In the genomic region with DNA sequence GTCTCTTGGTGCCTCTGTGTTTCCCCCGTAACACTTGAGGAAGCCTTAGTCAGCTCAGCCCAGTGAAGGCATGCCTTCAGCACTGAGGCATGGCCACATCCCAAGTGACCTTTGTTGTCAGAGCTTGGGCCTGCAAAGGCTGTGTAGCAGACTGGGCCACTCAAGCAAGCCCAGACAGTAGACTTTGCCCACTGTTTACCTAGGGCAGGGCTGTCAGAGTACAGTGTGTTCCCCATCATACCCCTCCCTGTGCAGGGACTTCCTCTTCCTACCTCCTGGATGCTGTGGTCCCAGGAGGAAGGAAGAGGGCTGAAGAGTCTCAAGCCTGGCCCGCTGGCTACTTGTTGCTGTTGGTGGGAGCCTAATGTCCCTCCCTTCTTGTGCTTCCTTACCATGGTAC, we compare ENCODE assay signal across 9 mouse cellular contexts. TPM values are rescaled to one million over a fixed set of nuclear protein-coding genes. Genes with fewer than 3 reads are reported as not detected.
DNase-seq lines count a peak whose midpoint lies in the region; ATAC-seq and TF ChIP-seq lines count a peak whose summit lies in the region.
"Had no signal": no experiment of that assay in that cellular context is flagged by ENCODE, and none has a peak within 500 bp of the region (broad histone marks: within the 10 kb centered on the region; RNA-seq: fewer than 3 reads in every experiment).

No protein-coding gene starts in this region.

- no peak overlapping the region for H3K9ac ChIP-seq in intestine, embryonic 16.5 days (ENCODE audit: low read depth, low read length)
- no peak overlapping the region for H3K9ac ChIP-seq in liver, embryonic 12.5 days
- no peak overlapping the region for H3K9ac ChIP-seq in forebrain, embryonic 13.5 days
- H3K9ac ChIP-seq: limb, embryonic 12.5 days had no signal

- no peaks in the 10 kb centered on the region for H3K9me3 ChIP-seq in intestine, embryonic 16.5 days (ENCODE audit: control insufficient read depth, low read length)
- H3K9me3 ChIP-seq in liver, embryonic 12.5 days (replicated peaks) = no peaks in the 10 kb centered on the region
- H3K9me3 ChIP-seq in forebrain, embryonic 13.5 days (replicated peaks) = no peaks in the 10 kb centered on the region
- no peaks in the 10 kb centered on the region for H3K9me3 ChIP-seq in limb, embryonic 10.5 days (replicated peaks)
- H3K9me3 ChIP-seq: limb, embryonic 12.5 days had no signal

- intact Hi-C loops in gastrocnemius, adult 2 months (cut with DNase I) = no loop called here

- H3K36me3 ChIP-seq in intestine, embryonic 16.5 days (ENCODE audit: control insufficient read depth, insufficient read depth, low read length) = peaks cover 2% of the 10 kb centered on the region; the same call in 1 of the 2 replicates
- H3K36me3 ChIP-seq in liver, embryonic 12.5 days = peaks cover 60% of the 10 kb centered on the region
- peaks cover 76% of the 10 kb centered on the region for H3K36me3 ChIP-seq in forebrain, embryonic 13.5 days (ENCODE audit: poor library complexity, severe bottlenecking)
- peaks cover 92% of the 10 kb centered on the region for H3K36me3 ChIP-seq in limb, embryonic 10.5 days

- no peak for TF ChIP-seq CTCF in gastrocnemius, adult 2 months (IDR thresholded peaks at IDR 0.05)

- no peaks in the 10 kb centered on the region for H3K27me3 ChIP-seq in intestine, embryonic 16.5 days (replicated peaks; ENCODE audit: control insufficient read depth, insufficient read depth, low read length)
- no peaks in the 10 kb centered on the region for H3K27me3 ChIP-seq in liver, embryonic 12.5 days (replicated peaks)
- H3K27me3 ChIP-seq in forebrain, embryonic 13.5 days = no peaks in the 10 kb centered on the region
- no peaks in the 10 kb centered on the region for H3K27me3 ChIP-seq in limb, embryonic 10.5 days (ENCODE audit: low read depth, poor library complexity, severe bottlenecking)
- H3K27me3 ChIP-seq: limb, embryonic 12.5 days had no signal

- peak overlapping the region; percentile 63 for H3K27ac ChIP-seq in gastrocnemius, adult 2 months
- H3K27ac ChIP-seq in intestine, embryonic 16.5 days (ENCODE audit: low read length) = peak overlapping the region; percentile 61
- peak overlapping the region; percentile 17; the same call in 1 of the 2 replicates for H3K27ac ChIP-seq in liver, embryonic 12.5 days
- H3K27ac ChIP-seq in forebrain, embryonic 13.5 days = no peak overlapping the region
- no peak overlapping the region for H3K27ac ChIP-seq in limb, embryonic 10.5 days
- H3K27ac ChIP-seq: limb, embryonic 12.5 days had no signal

- H3K4me2 ChIP-seq in intestine, embryonic 16.5 days (ENCODE audit: low read depth, low read length) = no peak overlapping the region
- no peak overlapping the region for H3K4me2 ChIP-seq in liver, embryonic 12.5 days
- no peak overlapping the region for H3K4me2 ChIP-seq in forebrain, embryonic 13.5 days
- H3K4me2 ChIP-seq: limb, embryonic 12.5 days had no signal

- 67% methylated on average over 2 of the region's 2 CpGs for WGBS in intestine, embryonic 16.5 days
- 65% methylated on average over 2 of the region's 2 CpGs for WGBS in liver, embryonic 12.5 days (ENCODE audit: insufficient replicate concordance)
- 97% methylated on average over 2 of the region's 2 CpGs for WGBS in forebrain, embryonic 13.5 days
- 87% methylated on average over 2 of the region's 2 CpGs for WGBS in limb, embryonic 10.5 days

- peak; percentile 99 for ATAC-seq in intestine, embryonic 16.5 days
- ATAC-seq in liver, embryonic 12.5 days = no peak; the same call in 1 of the 2 replicates
- 0 out of 2 replicates have a peak, but pooled peaks have one; percentile 29 for ATAC-seq in megakaryocyte progenitor cell, adult 5-6 weeks (replicated peaks; ENCODE audit: poor library complexity)
- ATAC-seq in forebrain, embryonic 13.5 days = no peak

- no peak overlapping the region for H3K4me3 ChIP-seq in gastrocnemius, adult 2 months
- no peak overlapping the region for H3K4me3 ChIP-seq in intestine, embryonic 16.5 days (ENCODE audit: low read length)
- H3K4me3 ChIP-seq in liver, embryonic 12.5 days = no peak overlapping the region
- H3K4me3 ChIP-seq in forebrain, embryonic 13.5 days = no peak overlapping the region
- no peak overlapping the region for H3K4me3 ChIP-seq in limb, embryonic 10.5 days
- H3K4me3 ChIP-seq: limb, embryonic 12.5 days had no signal

- H3K4me1 ChIP-seq in intestine, embryonic 16.5 days (ENCODE audit: control insufficient read depth, insufficient read depth, low read length) = peaks cover 7% of the 10 kb centered on the region; the same call in 1 of the 2 replicates
- peaks cover 11% of the 10 kb centered on the region; the same call in 1 of the 2 replicates for H3K4me1 ChIP-seq in liver, embryonic 12.5 days
- H3K4me1 ChIP-seq in forebrain, embryonic 13.5 days = no peaks in the 10 kb centered on the region
- H3K4me1 ChIP-seq in limb, embryonic 10.5 days = peaks cover 5% of the 10 kb centered on the region; the same call in 1 of the 2 replicates

- peak; percentile 48 for DNase-seq in gastrocnemius, adult 2 months
- DNase-seq in gastrocnemius, adult 8-10 months (ENCODE audit: low spot score in 2 of 2) = no peak
- DNase-seq in urinary bladder, postnatal 25 days (ENCODE audit: low spot score) = no peak
- DNase-seq in limb, embryonic 10.5 days (ENCODE audit: low spot score) = no peak

RNA-seq across cellular contexts. Expression of gene Atp6v0e, which starts 46.3 kb away (rescaled TPM):
- total RNA-seq in gastrocnemius, adult 2 months (2021) = 10 to 100 TPM; 28.7 to 31.2 TPM
- total RNA-seq in gastrocnemius, adult 8-10 months (2022) = 10 to 100 TPM; 42.0 to 50.3 (median 45.8) TPM
- polyA plus RNA-seq in intestine, embryonic 16.5 days (2015; fragmentation: Nextera tagmentation; extraction: Ambion mirVana) = 311 and 334 TPM in 2 replicates
- polyA plus RNA-seq in liver, embryonic 12.5 days (2016; fragmentation: Nextera tagmentation; extraction: Ambion mirVana) = 177 and 179 TPM in 2 replicates
- 233 and 245 TPM in 2 replicates for total RNA-seq in megakaryocyte progenitor cell, adult 5-6 weeks (2015)
- total RNA-seq in megakaryocyte progenitor cell, adult 5-6 weeks (2017) = 309 and 383 TPM in 2 replicates
- polyA plus RNA-seq in forebrain, embryonic 13.5 days (2015; fragmentation: Nextera tagmentation; extraction: Ambion mirVana) = 139 and 144 TPM in 2 replicates
- polyA plus RNA-seq in limb, embryonic 10.5 days (2016; fragmentation: Nextera tagmentation; extraction: Ambion mirVana) = 104 and 107 TPM in 2 replicates

RNA-seq across cellular contexts. Expression of gene Dusp1, which starts 54.8 kb away (rescaled TPM):
- total RNA-seq in gastrocnemius, adult 2 months (2021) = 10 to 100 TPM; 73.0 to 89.6 TPM
- total RNA-seq in gastrocnemius, adult 8-10 months (2022) = 10 to 100 TPM; 49.6 to 99.2 (median 59.4) TPM
- 12.2 and 14.4 TPM in 2 replicates for polyA plus RNA-seq in intestine, embryonic 16.5 days (2015; fragmentation: Nextera tagmentation; extraction: Ambion mirVana)
- polyA plus RNA-seq in liver, embryonic 12.5 days (2016; fragmentation: Nextera tagmentation; extraction: Ambion mirVana) = 28.6 and 28.7 TPM in 2 replicates
- total RNA-seq in megakaryocyte progenitor cell, adult 5-6 weeks (2015) = 89.7 and 162 TPM in 2 replicates
- 16.1 and 29.6 TPM in 2 replicates for total RNA-seq in megakaryocyte progenitor cell, adult 5-6 weeks (2017)
- 39.4 and 40.2 TPM in 2 replicates for polyA plus RNA-seq in forebrain, embryonic 13.5 days (2015; fragmentation: Nextera tagmentation; extraction: Ambion mirVana)
- 23.5 and 26.1 TPM in 2 replicates for polyA plus RNA-seq in limb, embryonic 10.5 days (2016; fragmentation: Nextera tagmentation; extraction: Ambion mirVana)

RNA-seq across cellular contexts. Expression of gene Ergic1, which starts 55.4 kb away (rescaled TPM):
- total RNA-seq in gastrocnemius, adult 2 months (2021) = 10 to 100 TPM; 40.3 to 60.3 TPM
- 10 to 100 TPM; 42.1 to 62.2 (median 50.9) TPM for total RNA-seq in gastrocnemius, adult 8-10 months (2022)
- 88.6 and 91.2 TPM in 2 replicates for polyA plus RNA-seq in intestine, embryonic 16.5 days (2015; fragmentation: Nextera tagmentation; extraction: Ambion mirVana)
- polyA plus RNA-seq in liver, embryonic 12.5 days (2016; fragmentation: Nextera tagmentation; extraction: Ambion mirVana) = 44.6 and 45.7 TPM in 2 replicates
- 99.7 and 123 TPM in 2 replicates for total RNA-seq in megakaryocyte progenitor cell, adult 5-6 weeks (2015)
- 42.2 and 48.3 TPM in 2 replicates for total RNA-seq in megakaryocyte progenitor cell, adult 5-6 weeks (2017)
- polyA plus RNA-seq in forebrain, embryonic 13.5 days (2015; fragmentation: Nextera tagmentation; extraction: Ambion mirVana) = 95.9 and 109 TPM in 2 replicates
- polyA plus RNA-seq in limb, embryonic 10.5 days (2016; fragmentation: Nextera tagmentation; extraction: Ambion mirVana) = 114 and 121 TPM in 2 replicates

Comparison
In these comparisons a context has a peak if more than half of its experiments do, and no peak if none do; other contexts are left out.
1. H3K27ac ChIP-seq: peak in gastrocnemius, adult 2 months (single experiment), intestine, embryonic 16.5 days (single experiment) and liver, embryonic 12.5 days (single experiment); none in forebrain, embryonic 13.5 days (single experiment) and limb, embryonic 10.5 days (single experiment).
2. ATAC-seq: peak in intestine, embryonic 16.5 days (single experiment) and megakaryocyte progenitor cell, adult 5-6 weeks (single experiment); none in liver, embryonic 12.5 days (single experiment) and forebrain, embryonic 13.5 days (single experiment).